Mouse (Mus musculus) T-helper 17 cell (primary cell): Measurements from ENCODE around the gene Pigu.

ENCODE experiments used
- in situ Hi-C, 2 experiments: fragments of 300-600 bp; cut with MboI, MseI; formaldehyde crosslinking; loops; 1 replicate in 1 of 2; 2 replicates in 1 of 2; pipeline ENCODE4 v1.15.1; 2025; ENCODE audit warnings: high pct_unique_total_duplicates in 2 of 2

Gene Pigu

GRCm38 (mm10) chr2:155240915-155241314 lies 116.3 kb downstream of the Pigu start:
- in situ Hi-C loops = no loop called here

DNA sequence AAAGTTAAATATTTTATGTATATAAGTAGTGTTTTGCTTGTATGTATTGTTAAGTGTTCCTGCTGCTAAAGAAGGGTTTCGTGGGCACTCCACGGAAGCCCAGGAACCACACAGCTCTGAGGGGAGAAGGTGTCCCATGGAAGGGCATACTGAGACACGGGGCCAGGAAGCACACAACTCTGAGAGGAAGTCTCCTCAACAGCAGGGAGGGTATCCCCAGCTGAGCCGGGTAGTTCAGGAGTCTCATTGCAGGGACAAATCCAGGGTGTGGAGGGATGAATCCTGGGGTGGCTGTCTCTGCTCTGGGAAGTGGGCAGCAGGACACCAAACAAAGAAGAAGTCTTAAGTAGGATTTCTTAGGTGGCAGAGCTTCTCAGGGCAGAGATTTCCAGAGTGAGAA lies 120.0 kb downstream of the Pigu start:
- in situ Hi-C loops = no loop called here

DNA sequence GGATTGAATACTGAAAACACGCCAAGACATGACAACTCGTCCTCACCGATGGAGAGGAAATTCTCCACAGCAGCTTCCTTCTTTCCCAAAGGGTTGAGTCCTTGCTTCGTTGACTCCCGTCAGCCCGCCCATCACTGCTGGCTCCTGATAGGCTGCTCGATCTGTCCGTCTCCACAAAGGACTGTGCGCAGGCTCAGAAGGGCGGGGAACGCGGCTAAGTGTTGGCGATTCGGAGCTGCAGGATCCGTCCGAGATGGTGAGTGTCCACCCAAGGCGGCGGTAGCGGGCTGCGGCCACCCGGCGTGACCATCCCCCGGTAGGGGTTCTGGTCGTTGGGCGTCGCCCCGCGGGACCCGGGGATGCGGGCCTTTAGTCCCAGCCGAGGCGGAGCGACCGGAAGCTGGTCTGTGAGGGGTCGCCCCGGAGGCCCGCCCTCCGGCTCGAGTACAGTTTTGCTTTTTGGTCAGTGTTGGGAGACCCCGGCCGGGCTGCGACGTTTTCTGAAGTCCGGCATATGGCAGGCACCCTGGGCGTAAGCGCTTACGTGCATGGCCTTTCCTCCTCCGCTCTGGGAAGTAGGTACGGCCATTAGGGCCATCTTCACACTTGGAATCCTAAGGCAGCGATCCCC lies 120.8 kb downstream of the Pigu start, which contains the start of gene Dynlrb1:
Gene Dynlrb1, plus strand, starts transcription at position 172 of the 631 bp plus-strand sequence.
- in situ Hi-C loops = no loop called here

- in situ Hi-C loops = no loop called here
Measured at GRCm38 (mm10) chr2:155235746-155236361, 121.4 kb downstream of the Pigu start.
